Mouse (Mus musculus): ENCODE measurements around the gene Foxn3.

DNA sequence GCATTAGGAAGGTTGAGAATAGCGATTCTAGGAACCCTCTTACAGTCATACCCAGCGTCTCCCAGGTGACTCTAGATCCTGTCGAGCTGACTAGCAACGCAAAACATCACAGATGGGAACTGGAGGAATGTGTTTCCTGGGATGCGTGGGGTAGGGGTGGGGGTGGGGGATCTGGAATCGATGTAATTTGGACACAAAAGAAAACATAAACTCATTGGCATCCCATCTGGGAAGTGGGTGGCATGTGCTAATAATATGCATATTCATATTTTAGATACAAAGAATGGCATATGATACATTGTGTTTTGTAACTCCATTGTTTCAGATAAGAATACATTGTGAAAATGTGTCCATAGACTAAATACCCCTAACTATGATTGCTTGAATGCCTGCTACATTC, 393.5 kb downstream of the Foxn3 start:
- no peak for TF ChIP-seq USF1 (IDR thresholded peaks at IDR 0.05; ENCODE audit: low read depth)
- TF ChIP-seq MAX (IDR thresholded peaks at IDR 0.05; ENCODE audit: low read depth): no peak
- no peak for TF ChIP-seq POLR2A (IDR thresholded peaks at IDR 0.05; ENCODE audit: insufficient read length, low read depth)
- no peak for TF ChIP-seq TCF3 (IDR thresholded peaks at IDR 0.05; ENCODE audit: insufficient read length, low read depth)

Data from myocyte (in vitro differentiated cells).